Mouse (Mus musculus): Measurements from ENCODE around the gene Gm9970.
"Not testable (repeated sequence)": the region's sequence is repeated elsewhere in the genome, so short reads cannot be mapped to it uniquely, and the experiment has no call there.

Gene Gm9970

DNA sequence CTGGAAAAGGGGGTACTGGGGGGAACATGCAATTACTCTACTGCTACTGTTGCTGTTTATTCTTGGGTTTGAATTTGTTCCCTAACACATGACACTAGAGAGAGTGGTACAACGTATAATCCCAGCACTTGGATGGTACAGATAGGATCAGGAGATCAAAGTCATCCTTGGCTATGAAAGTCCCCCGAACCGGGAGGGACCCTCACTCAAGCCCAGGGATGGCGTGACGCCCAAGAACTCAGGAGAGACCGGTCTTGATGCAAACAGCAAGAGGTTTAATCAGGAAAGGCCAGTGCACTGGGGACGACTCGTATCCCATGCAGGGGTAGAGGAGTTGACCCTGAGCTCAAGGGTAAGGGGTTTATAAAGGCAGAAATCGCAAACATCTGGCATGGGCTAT is 18.3 kb downstream of the Gm9970 start:
- DNase-seq (ENCODE audit: extremely low read depth, low read depth), result no peak

DNA sequence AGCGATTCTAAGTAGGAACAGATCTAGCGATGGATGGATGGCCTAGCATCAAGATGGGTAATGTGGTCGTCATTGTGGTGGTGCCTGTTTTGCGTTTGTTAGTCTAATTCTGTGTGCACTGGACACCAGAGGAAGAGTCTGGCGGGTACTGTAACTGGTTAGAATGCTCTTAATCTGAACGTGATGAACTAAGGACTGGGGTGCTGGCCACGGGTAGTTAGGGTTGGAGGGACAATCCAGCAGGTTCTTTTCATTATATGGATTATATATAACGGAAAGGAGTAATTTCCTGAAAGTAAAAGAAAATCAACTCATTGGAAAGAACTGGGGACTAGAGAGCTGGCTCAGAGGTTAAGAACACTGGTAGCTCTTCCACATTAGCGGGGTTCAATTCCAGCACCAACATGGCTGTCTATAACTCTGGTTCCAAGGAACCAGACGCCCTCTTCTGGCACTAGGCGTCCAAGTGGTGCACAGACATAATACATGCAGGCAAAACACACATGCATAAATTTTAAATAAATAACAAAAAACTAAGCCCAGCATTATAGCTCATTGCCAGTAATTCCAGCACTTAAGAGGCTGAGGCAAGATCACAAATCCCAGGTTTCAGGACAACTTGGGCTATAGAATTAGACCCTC is 19.6 kb downstream of the Gm9970 start:
- DNase-seq (ENCODE audit: extremely low read depth, low read depth), result peak; percentile 86

GRCm38 (mm10) chr5:31220448-31221303 is 20.4 kb downstream of the Gm9970 start, which contains the start of gene Ppm1g:
Gene Ppm1g (minus strand): TSS chr5:31220687.
- peak; percentile 75 for DNase-seq (ENCODE audit: extremely low read depth, low read depth)

GRCm38 (mm10) chr5:31219911-31220447 is 21.1 kb downstream of the Gm9970 start:
- no peak for DNase-seq (ENCODE audit: extremely low read depth, low read depth)

DNA sequence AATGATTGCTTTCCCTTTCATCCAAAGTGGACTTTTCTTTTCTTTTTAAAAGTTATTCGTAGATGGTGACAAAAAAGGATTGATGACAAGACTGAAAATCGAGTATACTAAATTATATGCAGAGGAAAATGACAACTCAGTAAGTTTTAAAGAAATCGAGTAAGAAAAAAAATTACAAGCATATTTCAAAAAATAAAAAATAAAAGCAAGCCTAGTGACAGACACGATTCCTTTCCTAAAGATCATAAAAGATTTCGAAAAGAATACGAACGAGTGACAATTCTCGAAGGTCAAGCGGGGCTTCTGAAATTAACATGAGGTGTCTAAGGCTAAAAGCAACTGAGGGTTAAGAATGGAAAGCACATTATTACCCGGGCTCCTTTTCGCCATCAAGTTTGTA is 21.6 kb downstream of the Gm9970 start:
- no peak for DNase-seq (ENCODE audit: extremely low read depth, low read depth)

GRCm38 (mm10) chr5:31219070-31219469 is 22.0 kb downstream of the Gm9970 start:
- no peak for DNase-seq (ENCODE audit: extremely low read depth, low read depth)

- peak; percentile 86 for DNase-seq (ENCODE audit: extremely low read depth, low read depth)
These were observed 22.7 kb downstream of the Gm9970 start for GRCm38 (mm10) chr5:31218294-31218693.

DNA sequence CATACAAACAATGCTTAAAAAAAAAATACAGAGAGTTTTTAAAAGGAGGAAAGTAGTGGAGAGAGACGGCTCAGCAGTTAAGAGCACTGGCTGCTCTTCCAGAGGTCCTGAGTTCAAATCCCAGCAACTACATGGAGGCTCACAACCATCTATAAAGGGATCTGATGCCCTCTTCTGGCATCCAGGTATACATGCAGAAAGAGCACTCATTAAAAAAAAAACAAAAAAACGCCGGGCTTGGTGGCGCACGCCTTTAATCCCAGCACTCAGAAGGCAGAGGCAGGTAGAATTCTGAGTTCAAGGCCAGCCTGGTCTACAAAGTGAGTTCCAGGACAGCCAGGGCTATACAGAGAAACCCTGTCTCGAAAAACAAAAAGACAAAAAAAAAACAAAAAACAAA is 24.5 kb downstream of the Gm9970 start:
- DNase-seq (ENCODE audit: extremely low read depth, low read depth), result not testable (repeated sequence)

GRCm38 (mm10) chr5:31204421-31204820 is 36.6 kb downstream of the Gm9970 start:
- no peak for DNase-seq (ENCODE audit: extremely low read depth, low read depth)

DNA sequence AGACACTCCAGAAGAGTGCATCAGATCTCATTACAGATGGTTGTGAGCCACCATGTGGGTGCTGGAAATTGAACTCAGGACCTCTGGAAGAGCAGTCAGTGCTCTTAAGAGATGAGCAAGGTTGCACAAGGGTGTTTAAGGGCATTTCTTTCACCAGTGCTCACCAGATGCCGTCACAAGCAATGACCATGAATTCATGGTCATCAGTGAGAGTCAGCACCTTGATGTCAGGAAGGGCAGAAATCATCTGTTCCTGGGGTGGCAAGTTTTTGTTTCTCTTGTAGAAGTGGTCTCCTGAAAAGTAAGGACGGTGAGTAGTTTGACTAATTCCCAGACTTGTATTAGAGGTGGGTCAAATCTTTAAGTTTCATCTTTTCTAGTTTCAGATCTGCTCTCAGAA is 37.2 kb downstream of the Gm9970 start:
- no peak for DNase-seq (ENCODE audit: extremely low read depth, low read depth)

DNA sequence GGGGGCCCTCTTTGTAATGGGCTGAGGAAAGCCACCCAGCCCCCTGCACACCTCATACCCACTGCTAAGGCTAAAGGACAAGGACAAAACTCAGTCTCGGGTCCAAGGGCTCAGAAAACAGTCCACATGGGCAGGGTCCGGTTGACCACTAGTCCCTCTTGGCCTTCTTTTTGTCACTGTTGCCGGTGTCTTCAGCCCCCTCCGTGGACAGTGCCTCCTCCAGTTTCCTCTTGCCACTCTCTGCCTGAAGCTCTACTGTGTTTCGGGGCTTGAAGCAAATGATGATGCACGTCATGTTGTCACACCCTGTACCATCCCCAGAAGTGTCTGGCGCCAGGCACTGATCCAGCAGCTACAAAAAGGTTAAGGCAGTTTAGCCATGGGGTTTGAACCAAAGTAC is 38.1 kb downstream of the Gm9970 start:
- no peak for DNase-seq (ENCODE audit: extremely low read depth, low read depth)

GRCm38 (mm10) chr5:31201742-31202590 is 39.1 kb downstream of the Gm9970 start, which contains the start of gene Zfp513:
Gene Zfp513 (minus strand): TSS chr5:31202303.
- DNase-seq (ENCODE audit: extremely low read depth, low read depth), result peak; percentile 100

GRCm38 (mm10) chr5:31201042-31201741 is 39.8 kb downstream of the Gm9970 start:
- DNase-seq (ENCODE audit: extremely low read depth, low read depth), result no peak

GRCm38 (mm10) chr5:31200327-31200768 is 40.7 kb downstream of the Gm9970 start:
- no peak for DNase-seq (ENCODE audit: extremely low read depth, low read depth)

DNA sequence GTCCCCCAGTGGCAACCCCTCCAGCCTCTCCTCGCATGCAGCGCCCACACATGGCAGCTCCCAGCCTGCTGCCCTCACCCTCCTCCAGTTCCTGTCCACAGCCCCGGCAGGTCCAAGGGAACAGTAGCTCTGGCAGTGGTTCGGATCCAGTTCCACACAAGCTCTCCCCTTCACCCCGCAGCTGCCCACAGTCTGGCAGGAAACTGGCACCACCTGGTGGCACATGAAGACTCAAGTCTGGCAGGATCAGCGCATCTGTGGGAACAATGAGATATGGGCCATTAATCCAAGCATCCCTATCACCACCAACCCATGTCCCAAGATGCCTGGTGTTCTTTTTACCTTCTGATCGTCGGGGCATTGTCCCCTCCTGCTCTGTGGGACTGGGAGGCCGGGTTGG is 41.1 kb downstream of the Gm9970 start:
- no peak for DNase-seq (ENCODE audit: extremely low read depth, low read depth)

DNA sequence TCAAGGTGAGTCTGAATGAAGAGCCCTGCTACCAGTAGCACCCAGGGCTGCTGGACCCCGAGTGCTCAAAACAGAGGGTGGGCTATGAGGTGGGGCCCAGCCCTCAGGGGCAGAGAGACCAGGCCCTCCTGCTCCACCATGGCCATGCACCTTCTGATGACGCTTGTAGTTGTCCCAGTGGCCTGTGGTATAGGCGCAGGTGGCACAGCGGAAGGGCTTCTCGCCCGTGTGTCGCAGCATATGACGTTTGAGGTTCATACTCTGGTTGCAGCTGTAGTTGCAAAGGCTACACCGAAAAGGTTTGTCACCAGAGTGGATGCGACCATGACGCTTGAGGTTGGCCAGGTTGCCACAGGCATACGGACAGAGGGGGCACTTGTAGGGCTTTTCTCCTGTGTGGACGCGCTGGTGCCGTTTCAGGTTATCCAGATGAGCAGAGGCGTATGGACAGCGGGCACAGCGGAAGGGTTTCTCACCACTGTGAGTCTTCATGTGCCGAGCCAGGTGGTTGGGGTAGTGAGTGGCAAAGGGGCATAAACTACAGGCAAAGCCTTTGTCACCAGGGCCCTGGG is 41.6 kb downstream of the Gm9970 start:
- no peak for DNase-seq (ENCODE audit: extremely low read depth, low read depth)

GRCm38 (mm10) chr5:31198616-31199320 is 42.3 kb downstream of the Gm9970 start:
- DNase-seq (ENCODE audit: extremely low read depth, low read depth), result no peak

- DNase-seq (ENCODE audit: extremely low read depth, low read depth), result no peak
These were observed 42.9 kb downstream of the Gm9970 start for GRCm38 (mm10) chr5:31198170-31198569.

DNA sequence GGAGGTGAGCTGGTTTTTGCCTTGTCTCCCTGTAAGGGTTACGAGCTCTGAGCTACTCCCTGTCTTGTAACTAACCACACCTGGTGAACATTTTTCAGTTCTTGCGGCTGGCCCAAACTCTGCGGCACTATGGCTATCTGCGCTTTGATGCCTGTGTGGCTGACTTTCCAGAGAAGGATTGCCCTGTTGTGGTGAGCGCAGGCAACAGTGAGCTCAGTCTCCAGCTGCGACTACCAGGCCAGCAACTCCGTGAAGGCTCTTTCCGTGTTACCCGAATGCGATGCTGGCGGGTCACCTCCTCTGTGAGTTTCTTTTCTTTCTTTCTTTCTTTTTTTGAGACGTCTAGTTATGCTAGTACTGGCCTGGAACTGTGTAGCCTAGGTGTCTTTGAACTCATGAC is 44.0 kb downstream of the Gm9970 start:
- DNase-seq (ENCODE audit: extremely low read depth, low read depth), result no peak

DNA sequence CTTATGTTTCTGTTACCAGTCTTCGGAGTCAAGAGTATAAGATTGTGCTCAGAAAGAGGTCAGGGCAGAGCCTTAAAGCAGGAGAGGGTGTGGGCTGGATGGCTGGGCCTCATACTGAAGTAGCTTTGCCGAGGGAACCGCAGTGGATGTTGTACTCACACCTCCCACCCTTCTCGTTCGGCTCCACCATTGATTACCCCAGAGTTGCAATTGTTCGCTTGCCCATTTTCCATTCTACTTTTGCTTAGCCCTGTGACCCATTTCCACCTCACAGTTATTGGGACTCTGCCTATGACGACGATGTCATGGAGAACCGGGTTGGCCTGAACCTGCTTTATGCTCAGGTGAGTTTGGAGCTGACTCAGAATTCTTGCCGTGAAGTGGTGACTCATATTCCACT is 44.8 kb downstream of the Gm9970 start:
- no peak for DNase-seq (ENCODE audit: extremely low read depth, low read depth)

Data from MEL-GATA-1-ER (cell line).